Mouse (Mus musculus) c-Kit-positive CD71-negative TER-119-negative erythroid progenitor cells, embryonic 14.5 days (primary cell): ENCODE measurements around the gene Arid5b.
"Not testable (repeated sequence)": the region's sequence is repeated elsewhere in the genome, so short reads cannot be mapped to it uniquely, and the experiment has no call there.

Experiments used
- DNase-seq: peaks from one replicate; pipeline ENCODE4 v3.0.0-alpha.2; 2013; ENCODE audit warnings: low read depth

Arid5b gene

DNA sequence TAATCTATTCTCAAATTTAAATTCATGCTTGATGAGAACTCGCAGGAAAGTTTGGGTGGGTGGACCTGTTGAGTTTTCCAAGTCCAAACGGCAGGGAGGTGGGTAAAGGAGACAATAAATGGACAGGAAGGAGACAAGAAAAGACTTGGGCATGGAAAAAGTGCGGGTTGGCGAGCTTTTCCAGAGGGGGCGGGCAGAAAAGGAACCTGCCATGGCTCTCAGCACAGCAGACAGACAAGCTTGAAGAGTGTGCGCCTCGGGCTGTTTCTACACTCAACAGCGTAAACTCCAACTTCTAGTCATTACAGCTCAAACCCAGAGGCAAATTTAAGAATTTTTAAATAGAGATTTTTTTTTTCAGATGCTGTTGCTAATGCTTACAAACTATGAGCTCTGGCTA is 168.4 kb downstream of the Arid5b start:
- DNase-seq: no peak

DNA sequence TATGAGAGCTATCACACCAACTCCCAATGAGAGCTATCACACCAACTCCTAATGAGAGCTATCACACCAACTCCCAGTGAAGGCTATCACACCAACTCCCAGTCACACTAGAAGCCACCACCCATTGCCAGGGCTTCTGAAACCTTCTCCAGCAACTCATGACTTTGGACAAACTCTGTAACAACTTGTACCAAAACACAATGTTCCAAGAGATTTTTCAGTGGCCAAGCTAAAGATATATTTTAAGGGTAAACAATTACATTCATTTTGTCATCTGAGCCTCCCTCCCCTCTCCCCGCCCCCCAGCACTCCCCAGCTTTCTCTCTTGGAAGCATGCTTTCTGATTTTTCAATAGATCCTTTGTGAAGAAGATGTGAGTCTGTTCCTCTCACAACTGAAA is 168.9 kb downstream of the Arid5b start:
- no peak for DNase-seq

DNA sequence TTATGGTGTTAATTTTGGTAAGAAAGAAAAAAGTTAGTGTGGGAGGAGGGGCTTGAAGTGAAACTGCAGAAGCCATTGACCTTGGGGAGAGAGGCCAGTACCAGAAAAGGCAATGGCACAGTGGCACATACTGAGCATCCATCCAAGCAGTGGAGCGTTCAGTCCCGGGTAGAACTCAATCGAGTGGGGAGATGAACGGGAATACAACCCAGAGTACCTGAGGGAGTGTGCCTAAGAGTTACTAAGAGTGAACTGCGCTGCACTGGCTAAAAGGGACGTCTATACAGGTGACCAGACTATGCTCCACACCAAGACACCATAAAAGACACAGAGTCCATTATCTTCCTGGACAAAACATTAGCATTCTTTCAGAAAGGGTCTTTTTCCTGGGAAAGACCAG is 170.8 kb downstream of the Arid5b start:
- no peak for DNase-seq

DNA sequence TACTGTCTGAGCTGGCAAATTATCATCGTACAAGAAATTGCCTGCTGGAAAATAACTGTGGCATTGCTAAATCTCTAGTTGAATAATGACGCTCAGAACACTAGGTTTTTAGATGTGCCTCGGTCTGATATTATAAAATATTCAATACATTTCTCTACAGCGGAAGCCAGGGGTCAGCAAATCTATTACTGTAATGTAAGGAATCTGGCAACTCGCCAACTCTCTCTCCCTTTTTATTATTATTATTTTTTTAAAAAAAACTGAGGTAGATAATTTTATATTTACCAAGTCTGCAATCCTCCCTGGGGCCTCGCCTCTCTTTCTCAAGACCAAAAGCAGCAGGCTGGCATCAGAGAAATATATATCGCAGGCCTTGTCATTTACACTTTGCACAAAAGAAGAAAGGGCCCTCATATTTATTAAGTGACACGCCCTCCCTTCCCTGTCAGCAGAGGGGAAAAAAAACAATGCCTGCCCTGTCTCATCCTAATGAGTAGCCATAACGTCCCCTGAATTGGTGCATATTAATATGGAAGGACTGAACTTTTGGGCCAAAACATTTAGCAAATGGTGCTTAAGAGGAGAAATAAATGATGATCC is 172.1 kb downstream of the Arid5b start:
- no peak for DNase-seq

DNA sequence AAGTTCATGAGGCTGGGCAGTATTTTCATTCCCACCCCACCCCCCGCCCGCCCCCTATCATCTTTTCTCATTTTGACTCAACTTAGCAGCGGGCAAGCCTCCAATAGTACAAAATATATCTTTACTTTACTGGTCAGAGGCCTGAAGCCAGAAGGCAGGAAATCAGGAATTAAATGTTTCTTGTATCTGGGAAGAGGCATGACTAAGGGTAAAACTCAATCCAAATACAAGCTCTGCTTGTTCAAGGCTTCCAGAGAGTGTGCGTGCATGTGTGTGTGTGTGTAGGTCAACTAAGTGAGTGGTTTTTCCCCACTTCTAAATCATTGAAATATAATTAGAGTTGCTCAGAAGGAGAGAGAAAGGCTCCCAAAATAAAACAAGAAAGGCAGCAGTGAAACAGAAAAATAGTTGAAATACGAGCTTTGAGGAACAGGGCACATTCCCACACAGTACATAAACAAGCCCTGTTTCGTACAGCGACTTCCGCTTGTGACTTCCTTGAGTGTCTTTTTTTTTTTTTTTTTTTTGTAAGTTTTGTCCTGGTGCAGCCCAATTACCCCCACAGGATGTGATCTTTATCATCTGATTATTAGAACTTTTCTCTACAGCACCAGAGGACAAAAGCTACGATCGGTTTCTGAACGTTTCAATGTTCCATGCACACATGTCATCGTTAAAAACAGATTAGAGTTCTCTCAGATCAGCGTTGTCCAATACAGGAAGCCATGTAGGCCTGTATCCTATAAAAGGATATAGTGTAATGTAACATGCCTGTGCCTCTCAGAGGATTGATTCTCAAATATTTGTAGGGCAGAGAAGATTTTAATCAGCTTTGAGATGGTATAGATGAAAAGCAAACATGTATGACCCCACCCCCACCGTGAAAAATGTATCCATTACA is 173.4 kb downstream of the Arid5b start:
- peak; percentile 22 for DNase-seq

DNA sequence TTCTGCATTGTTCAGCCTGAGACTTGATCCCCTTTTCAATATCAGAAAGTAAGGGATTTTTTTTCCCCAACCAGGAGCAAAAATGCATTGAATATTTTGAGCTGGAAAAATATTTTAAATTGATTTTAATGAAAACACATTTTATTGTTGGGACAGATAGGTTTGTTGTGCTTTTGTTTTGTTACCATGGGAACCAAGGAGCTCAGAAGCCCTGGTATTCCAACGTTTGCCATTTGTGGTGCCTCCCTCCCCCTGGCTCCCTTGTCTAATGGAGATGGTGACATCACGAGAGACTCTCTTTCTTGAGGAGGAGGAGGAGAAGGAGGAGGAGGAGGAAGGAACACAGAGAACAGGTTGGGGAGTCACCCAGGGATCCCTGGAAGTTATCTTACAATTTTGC is 174.1 kb downstream of the Arid5b start:
- no peak for DNase-seq

DNA sequence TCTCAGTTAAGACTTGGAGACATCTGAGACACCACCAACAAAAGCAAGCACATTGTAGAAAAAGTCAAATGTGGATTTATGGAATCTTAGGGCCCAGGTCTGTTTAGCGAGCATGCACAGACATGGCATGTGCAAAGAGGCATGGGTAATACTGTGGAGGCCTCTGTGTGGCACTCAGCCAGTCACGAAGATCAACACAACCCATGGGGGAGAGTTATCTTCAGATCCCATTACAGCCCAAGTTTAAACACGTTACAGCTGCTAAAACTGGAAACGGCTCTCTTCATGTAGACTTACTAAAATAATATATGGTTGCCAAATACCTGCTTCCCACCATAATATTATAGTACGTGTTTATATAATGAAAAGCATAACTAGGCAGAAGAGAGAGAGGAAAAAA is 174.6 kb downstream of the Arid5b start:
- DNase-seq: no peak

DNA sequence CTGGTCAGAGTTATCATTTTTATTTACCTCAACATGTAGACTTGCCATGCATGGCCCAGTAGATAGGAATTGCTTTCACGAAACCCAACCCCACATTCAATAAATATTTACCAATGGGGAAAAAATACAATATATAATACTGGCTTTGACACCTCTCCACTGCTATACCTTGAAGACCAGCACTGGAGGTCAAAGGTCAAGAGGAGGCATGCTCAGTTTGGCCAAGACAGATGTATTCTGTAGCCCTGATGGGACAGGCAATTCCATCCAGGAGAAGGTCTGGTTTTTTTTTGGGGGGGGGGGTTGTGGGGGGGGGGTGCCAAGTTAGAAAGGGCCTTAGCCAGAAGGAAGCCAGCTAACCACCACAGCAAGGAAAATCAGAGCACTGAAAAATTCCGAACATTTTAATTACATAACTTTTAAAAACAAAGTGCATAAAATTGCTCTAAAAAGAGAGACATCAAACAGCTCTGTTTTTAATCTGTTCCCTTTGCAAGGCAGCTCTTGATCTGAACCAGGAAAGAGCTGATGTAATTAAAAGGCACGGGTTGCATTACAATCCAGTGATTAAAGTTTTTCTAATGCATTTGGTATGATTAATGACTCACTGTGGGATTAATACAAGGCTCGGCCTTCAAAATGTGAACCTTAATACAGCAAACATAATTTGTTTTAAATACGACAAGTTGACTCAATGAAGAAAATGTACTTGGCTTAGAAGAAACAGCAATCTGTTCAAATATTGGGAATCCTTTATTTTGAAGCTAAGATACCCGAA is 175.3 kb downstream of the Arid5b start:
- no peak for DNase-seq

DNA sequence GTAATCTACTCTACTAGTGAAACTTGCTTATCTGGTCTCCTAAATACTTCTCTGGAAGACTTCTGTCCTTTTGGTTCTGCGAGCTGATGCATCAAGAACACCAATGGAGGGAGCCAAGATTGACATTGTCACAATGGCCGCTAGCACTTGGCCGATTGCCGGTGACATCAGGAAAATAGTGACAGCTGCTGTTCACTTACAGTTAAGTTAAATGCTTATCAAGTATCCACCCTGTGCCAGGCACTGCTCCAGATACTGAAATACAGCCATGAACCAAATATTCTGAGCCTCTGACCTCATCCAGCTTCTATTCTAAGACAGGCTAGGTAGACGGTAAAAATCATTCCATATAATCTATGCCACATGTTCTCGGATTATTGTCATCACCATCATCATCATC is 176.0 kb downstream of the Arid5b start:
- DNase-seq: no peak

DNA sequence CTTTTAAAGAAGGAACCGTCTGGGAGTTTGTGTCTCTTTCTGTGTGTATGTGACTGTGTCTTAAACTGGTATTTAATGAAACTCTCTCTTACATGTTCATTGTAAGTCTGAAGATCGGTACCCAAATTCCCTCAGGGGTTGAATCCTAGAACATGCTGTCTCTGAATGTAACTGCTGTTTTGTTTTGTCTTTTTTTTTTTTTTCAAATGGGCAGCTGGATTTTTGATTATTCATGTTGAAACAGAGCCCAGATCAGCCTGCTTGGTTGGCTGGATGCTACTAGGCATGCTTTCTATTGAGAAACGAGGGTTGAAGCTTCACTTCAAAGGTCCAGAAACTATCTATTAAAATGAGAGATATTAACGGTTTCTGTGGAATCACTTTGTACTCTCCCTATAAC is 177.3 kb downstream of the Arid5b start:
- DNase-seq: no peak

DNA sequence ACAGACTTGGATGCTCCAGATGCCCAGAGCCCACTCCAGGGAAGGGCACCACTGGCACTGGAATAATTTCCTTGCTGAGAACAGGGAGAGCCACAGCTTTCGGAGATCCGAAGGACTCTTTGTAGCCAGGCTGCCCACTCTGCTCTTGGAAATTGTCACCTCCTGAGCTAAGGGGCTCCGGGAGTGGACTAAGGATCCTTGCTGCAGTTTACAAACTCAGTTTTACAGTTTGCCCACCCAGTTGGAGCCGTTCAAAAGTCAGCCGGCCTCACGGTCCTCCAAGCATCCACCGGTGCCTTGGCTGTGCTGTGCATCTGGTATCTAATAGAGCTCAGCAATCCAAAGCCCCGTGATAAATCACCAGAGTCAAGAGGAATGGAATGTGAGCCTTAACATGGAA is 178.0 kb downstream of the Arid5b start:
- no peak for DNase-seq

DNA sequence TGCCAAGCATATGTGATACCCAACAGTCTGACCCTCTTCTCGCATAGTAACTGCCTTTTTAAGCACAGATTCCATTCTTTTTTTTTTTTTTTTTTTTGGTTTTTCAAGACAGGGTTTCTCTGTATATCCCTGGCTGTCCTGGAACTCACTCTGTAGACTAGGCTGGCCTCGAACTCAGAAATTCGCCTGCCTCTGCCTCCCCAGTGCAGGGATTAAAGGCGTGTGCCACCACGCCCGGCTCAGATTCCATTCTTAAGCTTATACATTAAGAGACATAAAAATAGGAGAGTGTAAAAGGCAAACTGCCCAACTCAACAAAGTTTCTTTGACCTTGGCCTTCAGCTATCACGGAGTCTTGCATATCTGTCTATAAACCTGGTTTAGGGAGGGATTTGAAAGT is 178.7 kb downstream of the Arid5b start:
- DNase-seq: not testable (repeated sequence)

DNA sequence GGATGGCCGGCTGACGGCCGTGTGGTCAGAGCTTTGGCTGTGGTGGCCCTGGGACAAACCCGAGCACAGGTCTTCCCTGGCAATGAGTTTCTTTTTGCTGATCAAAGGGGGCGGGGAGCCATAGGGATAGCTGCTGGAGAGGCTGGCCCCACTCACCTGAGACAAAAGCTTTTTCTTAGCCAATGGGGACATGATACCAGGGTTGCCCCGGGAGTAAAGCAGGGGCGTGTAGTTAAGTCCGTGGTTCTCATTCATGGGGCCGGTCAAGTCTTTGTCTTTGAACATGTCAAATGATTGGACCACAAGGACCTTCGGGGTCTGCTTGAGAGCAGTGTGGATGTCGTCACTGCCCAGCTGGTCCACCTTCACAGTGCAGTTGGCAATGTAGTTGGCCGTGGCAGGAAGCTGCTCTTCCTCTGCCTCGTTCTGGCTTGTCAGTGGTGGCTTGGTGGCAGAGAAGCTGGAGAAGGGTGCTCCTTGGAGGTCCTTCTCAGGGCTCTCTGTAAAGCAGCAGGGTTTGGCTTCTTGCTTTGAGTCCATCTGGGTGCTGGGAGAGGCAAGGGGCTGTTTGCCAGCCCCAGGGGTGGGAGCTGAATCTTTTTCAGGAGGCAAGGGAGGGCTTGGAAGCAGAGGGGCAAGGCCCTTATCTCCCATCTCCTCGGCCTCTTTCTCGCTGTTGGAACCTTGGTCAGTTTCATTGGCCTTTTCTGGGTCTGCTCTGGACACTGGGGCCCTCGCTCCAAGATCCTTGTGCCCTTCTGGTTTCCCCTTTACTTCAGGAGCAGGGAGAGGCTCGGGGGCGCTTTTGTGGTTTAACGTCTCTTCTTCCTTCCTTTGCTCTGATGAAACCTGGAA is 180.5 kb downstream of the Arid5b start:
- no peak for DNase-seq

DNA sequence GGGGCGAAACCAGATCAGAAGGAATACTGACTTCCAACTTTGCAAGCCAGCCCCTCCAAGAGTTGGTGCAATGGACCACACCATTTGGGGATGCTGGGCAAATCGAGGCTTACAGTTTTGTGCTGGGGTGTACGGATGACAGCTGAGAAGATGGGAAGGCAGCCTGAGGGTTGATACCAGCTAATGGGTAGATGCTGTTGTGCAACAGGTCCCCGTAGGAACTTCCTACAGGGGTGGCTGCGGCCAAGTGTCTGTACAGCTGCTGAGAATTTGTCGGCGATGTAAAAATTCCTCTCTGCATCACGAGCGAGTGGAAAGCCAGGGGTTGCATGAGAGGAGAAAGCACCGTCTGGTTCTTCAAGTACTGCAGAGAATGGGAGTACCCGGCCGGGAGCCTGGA is 182.1 kb downstream of the Arid5b start:
- no peak for DNase-seq

DNA sequence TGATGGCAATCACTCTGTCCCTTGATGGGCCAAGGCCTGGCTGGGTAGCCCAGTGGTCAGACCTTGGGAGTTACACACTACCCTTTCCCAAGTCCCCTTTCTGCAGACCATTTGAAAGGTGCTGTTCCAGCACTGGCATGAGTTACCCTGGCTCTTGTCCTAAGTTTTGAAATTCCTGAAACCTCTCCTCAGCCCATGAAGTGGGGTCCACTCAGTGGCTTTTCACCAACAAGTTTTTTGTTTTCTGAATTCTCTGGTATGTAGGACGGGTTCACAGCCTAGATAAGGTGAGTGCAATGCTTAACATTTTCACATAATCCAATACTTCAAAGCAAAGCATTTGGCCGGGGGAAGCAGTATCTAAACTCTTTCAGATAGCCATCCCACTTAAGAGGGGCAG is 183.4 kb downstream of the Arid5b start:
- DNase-seq: no peak

DNA sequence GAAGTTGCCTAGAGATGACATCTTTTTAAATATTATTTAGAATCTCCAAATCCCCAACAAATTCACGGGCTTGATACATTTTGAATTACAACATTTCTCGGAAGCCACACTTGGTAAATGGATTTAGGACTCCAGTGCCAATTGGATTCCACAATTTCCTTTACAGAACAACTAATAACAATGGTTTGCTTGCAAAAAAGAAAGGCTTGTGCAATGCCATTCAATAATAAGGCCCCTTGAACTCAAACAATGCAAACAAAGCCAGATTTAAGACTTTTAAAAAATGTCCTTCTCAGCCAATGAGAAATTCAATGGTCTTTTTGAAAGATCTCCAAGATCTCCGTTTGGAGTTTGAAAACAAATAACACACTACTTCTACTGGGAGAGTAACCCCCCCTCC is 185.0 kb downstream of the Arid5b start:
- no peak for DNase-seq

DNA sequence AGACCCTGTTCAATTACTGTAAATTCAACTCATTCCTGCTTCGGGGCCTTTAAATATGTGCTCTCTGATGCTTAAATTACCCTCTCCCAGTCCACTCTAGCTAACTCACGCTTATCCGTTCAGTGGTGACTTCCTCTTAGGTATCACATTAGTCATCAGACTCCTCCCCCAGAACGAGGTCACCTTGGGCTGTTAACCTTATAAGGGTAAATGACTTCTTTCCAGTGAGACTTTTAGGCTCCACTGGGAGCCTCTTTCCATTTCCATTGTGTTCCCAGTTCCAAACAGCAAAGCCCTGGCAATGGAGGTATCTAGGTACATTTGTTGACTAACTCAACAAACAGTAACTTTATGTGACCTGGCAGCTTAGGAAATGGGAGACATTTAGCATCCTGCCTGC is 186.7 kb downstream of the Arid5b start:
- DNase-seq: no peak

DNA sequence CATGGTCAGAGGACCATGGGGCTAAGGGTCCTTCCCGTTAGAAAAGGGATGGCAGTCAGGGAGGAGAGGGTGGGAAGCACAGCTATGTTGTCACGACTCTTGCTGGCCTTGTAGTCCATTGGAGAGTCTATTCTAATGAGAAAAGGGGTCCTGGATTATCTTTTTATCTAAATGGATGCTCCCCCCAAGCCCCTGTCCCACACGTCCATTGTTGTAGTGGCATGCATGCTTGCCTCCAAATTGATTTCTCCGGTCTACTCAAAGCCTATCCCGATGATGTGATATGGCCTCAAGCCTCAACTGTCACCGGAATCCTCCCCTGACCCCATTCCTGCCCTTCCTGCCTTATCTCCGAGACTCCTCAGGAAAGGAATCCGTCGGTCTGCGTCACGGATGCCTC is 187.5 kb downstream of the Arid5b start:
- DNase-seq: no peak

DNA sequence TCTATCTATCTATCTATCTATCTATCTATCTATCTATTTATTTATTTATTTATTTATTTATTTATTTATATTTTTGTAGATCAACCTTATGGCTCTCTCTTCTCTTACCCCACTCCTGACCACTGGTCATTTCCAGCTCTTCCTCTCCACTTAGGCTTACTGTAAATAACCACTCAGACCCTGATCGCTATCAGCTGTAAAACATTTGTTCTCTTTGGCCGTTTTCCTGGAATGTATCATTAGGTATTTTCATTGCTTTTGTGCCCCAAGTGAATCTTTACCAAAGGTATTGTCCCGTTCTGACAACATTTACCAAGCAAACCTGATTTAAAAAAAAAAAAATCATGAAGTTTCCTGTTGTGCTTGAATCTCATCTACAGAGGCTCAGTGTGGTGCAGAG is 188.0 kb downstream of the Arid5b start:
- no peak for DNase-seq

DNA sequence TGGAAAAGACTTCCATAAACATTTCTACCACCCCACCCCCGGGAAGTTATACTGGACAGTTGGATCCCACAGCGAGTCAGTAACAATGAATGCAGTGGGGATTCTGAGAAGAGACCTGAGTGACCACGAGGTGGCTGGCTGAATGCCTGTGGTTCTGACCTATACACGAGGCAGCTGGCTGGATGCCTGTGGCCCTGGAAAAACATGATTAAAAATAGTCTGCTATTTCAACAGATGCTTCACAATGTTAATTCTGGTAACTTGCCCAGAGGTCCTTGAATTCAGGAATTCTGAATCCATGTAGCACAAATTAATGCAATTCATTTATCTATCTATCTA is 188.4 kb downstream of the Arid5b start:
- DNase-seq: no peak

DNA sequence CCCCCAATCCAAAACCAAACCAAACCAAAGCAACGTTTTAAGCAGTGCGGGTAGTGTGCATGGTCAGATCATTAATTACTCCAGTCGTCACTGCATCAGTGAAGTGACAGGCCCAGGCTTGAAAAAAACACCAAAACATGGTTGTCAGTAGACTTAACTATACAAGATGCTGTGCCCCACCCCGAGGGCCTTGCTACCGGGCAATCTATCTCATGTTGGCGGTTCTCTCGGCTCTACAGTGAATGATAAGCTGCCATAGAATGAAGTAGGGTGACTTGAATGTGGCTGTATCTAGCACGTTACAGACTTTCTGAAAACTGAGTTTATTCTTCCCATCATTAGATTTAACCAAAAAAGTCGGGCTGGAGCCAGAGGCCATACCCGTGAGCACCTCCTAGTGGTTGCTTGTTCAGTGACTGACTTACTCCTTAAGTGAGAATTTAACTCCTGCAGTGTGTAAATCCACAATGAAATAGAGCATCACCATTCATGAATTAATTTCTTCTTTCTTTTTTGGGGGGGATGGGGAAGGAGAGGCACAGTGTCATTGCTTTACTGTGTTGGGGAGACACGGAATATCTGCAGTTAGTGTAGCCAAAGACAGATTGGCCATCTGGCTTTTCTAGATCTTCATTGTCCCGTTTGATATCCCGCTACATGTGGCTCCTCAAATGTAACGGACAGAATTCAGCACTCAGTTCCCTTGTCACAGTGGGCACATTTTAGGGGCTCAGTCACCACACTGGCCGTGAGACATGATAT is 188.9 kb downstream of the Arid5b start:
- peak; percentile 26 for DNase-seq
